Mouse (Mus musculus): ENCODE data around the gene Olfr57. TPM values are rescaled to one million over a fixed set of nuclear protein-coding genes. Genes with fewer than 3 reads are reported as not detected.
"Not testable (repeated sequence)": the region's sequence is repeated elsewhere in the genome, so short reads cannot be mapped to it uniquely, and the experiment has no call there.

The Olfr57 gene
- polyA plus RNA-seq (2015; fragmentation: Nextera tagmentation; extraction: Ambion mirVana), result not detected in 2 replicates

GRCm38 (mm10) chr10:79028441-79028840 is at the start of gene Olfr57:
Gene Olfr57, plus strand, starts transcription at chr10:79028741.
- no peak within 1 kb of the TSS for H3K4me2 ChIP-seq (ENCODE audit: low read depth, low read length)
- no peaks in the 10 kb centered on the region for H3K27me3 ChIP-seq (ENCODE audit: control insufficient read depth, insufficient read depth, low read length)
- no peaks in the 10 kb centered on the region for H3K4me1 ChIP-seq (ENCODE audit: control insufficient read depth, insufficient read depth, low read length)
- H3K27ac ChIP-seq (ENCODE audit: low read length), result no peak within 1 kb of the TSS
- no peaks in the 10 kb centered on the region for H3K9me3 ChIP-seq (replicated peaks; ENCODE audit: control insufficient read depth, low read length)
- H3K4me3 ChIP-seq (replicated peaks; ENCODE audit: low read length), result no peak within 1 kb of the TSS
- H3K36me3 ChIP-seq (ENCODE audit: control insufficient read depth, insufficient read depth, low read length), result no peaks in the 10 kb centered on the region
- H3K9ac ChIP-seq (ENCODE audit: low read length), result no peak within 1 kb of the TSS
- no peak for ATAC-seq (ENCODE audit: insufficient read depth, low FRiP score)

GRCm38 (mm10) chr10:78980750-78981149 is 47.8 kb upstream of the Olfr57 start, which contains the start of gene Olfr1352:
Gene Olfr1352, plus strand, starts transcription at chr10:78981050.
- Histone ChIP-seq H3K4me2 (ENCODE audit: low read depth, low read length) (no peak within 1 kb of the TSS), H3K27ac (ENCODE audit: low read length) (no peak within 1 kb of the TSS), H3K9ac (ENCODE audit: low read length) (no peak within 1 kb of the TSS), H3K9me3 (replicated peaks; ENCODE audit: control insufficient read depth, low read length) (no peaks in the 10 kb centered on the region), H3K4me1 (ENCODE audit: control insufficient read depth, insufficient read depth, low read length) (no peaks in the 10 kb centered on the region), H3K4me3 (replicated peaks; ENCODE audit: low read length) (no peak within 1 kb of the TSS), H3K27me3 (ENCODE audit: control insufficient read depth, insufficient read depth, low read length) (no peaks in the 10 kb centered on the region), H3K36me3 (ENCODE audit: control insufficient read depth, insufficient read depth, low read length) (no peaks in the 10 kb centered on the region)
- no peak for ATAC-seq (ENCODE audit: insufficient read depth, low FRiP score)

- Histone ChIP-seq H3K4me2 (ENCODE audit: low read depth, low read length) (no peak within 1 kb of the TSS), H3K9ac (ENCODE audit: low read length) (no peak within 1 kb of the TSS), H3K9me3 (replicated peaks; ENCODE audit: control insufficient read depth, low read length) (no peaks in the 10 kb centered on the region), H3K36me3 (ENCODE audit: control insufficient read depth, insufficient read depth, low read length) (no peaks in the 10 kb centered on the region), H3K4me3 (replicated peaks; ENCODE audit: low read length) (no peak within 1 kb of the TSS), H3K4me1 (ENCODE audit: control insufficient read depth, insufficient read depth, low read length) (no peaks in the 10 kb centered on the region), H3K27ac (ENCODE audit: low read length) (no peak within 1 kb of the TSS), H3K27me3 (ENCODE audit: control insufficient read depth, insufficient read depth, low read length) (no peaks in the 10 kb centered on the region)
- no peak for ATAC-seq (ENCODE audit: insufficient read depth, low FRiP score)
- 65% methylated on average over 1 of the region's 1 CpGs for WGBS
These were observed 16.4 kb upstream of the Olfr57 start, which contains the start of gene Olfr1351 for GRCm38 (mm10) chr10:79012172-79012571. Gene Olfr1351, plus strand, starts transcription at chr10:79012472.

- H3K27ac ChIP-seq (ENCODE audit: low read length); H3K4me1 ChIP-seq (ENCODE audit: control insufficient read depth, insufficient read depth, low read length); H3K4me3 ChIP-seq (replicated peaks; ENCODE audit: low read length); H3K9me3 ChIP-seq (replicated peaks; ENCODE audit: control insufficient read depth, low read length); H3K27me3 ChIP-seq (ENCODE audit: control insufficient read depth, insufficient read depth, low read length); H3K9ac ChIP-seq (ENCODE audit: low read length); H3K36me3 ChIP-seq (ENCODE audit: control insufficient read depth, insufficient read depth, low read length); ATAC-seq (ENCODE audit: insufficient read depth, low FRiP score); H3K4me2 ChIP-seq (ENCODE audit: low read depth, low read length): not testable (repeated sequence)
- WGBS, result 76% methylated on average over 2 of the region's 2 CpGs
These were observed 13.9 kb downstream of the Olfr57 start for GRCm38 (mm10) chr10:79042457-79042856.

- not testable (repeated sequence) for H3K4me2 ChIP-seq (ENCODE audit: low read depth, low read length); ATAC-seq (ENCODE audit: insufficient read depth, low FRiP score); H3K36me3 ChIP-seq (ENCODE audit: control insufficient read depth, insufficient read depth, low read length); H3K27ac ChIP-seq (ENCODE audit: low read length); H3K27me3 ChIP-seq (ENCODE audit: control insufficient read depth, insufficient read depth, low read length); H3K9me3 ChIP-seq (replicated peaks; ENCODE audit: control insufficient read depth, low read length); H3K9ac ChIP-seq (ENCODE audit: low read length); H3K4me1 ChIP-seq (ENCODE audit: control insufficient read depth, insufficient read depth, low read length); H3K4me3 ChIP-seq (replicated peaks; ENCODE audit: low read length)
- 60% methylated on average over 3 of the region's 3 CpGs for WGBS
These were observed 28.8 kb downstream of the Olfr57 start for GRCm38 (mm10) chr10:79057370-79057769.

Other genes with a start within 250 kb of the Olfr57 start
- 0.65 and 0.67 TPM in 2 replicates for gene Slc1a6, start 248.2 kb upstream of the Olfr57 start, polyA plus RNA-seq (2015; fragmentation: Nextera tagmentation; extraction: Ambion mirVana)
- gene Olfr1356, start 176.6 kb upstream of the Olfr57 start, polyA plus RNA-seq (2015; fragmentation: Nextera tagmentation; extraction: Ambion mirVana), result not detected in 2 replicates
- not detected in 2 replicates for gene Olfr1355, start 153.2 kb upstream of the Olfr57 start, polyA plus RNA-seq (2015; fragmentation: Nextera tagmentation; extraction: Ambion mirVana)
- not detected in 2 replicates for gene Olfr1354, start 115.6 kb upstream of the Olfr57 start, polyA plus RNA-seq (2015; fragmentation: Nextera tagmentation; extraction: Ambion mirVana)
- not detected in 2 replicates for gene Olfr8, start 78.1 kb upstream of the Olfr57 start, polyA plus RNA-seq (2015; fragmentation: Nextera tagmentation; extraction: Ambion mirVana)
- not detected in 2 replicates for gene Olfr1353, start 65.4 kb upstream of the Olfr57 start, polyA plus RNA-seq (2015; fragmentation: Nextera tagmentation; extraction: Ambion mirVana)
- gene Olfr1352, start 47.7 kb upstream of the Olfr57 start, polyA plus RNA-seq (2015; fragmentation: Nextera tagmentation; extraction: Ambion mirVana), result not detected in 2 replicates
- gene Olfr1351, start 16.3 kb upstream of the Olfr57 start, polyA plus RNA-seq (2015; fragmentation: Nextera tagmentation; extraction: Ambion mirVana), result not detected in 2 replicates
- gene 2610008E11Rik, start 68.9 kb downstream of the Olfr57 start, polyA plus RNA-seq (2015; fragmentation: Nextera tagmentation; extraction: Ambion mirVana), result 21.6 and 22.7 TPM in 2 replicates
- not detected in 2 replicates for gene Vmn2r80, start 120.0 kb downstream of the Olfr57 start, polyA plus RNA-seq (2015; fragmentation: Nextera tagmentation; extraction: Ambion mirVana)
- not detected in 2 replicates for gene Vmn2r81, start 219.0 kb downstream of the Olfr57 start, polyA plus RNA-seq (2015; fragmentation: Nextera tagmentation; extraction: Ambion mirVana)